Mouse (Mus musculus): ENCODE measurements around the gene T. TPM values are rescaled to one million over a fixed set of nuclear protein-coding genes. Genes with fewer than 3 reads are reported as not detected.

T gene
- total RNA-seq, 2 experiments from 2014 or later = not detected

DNA sequence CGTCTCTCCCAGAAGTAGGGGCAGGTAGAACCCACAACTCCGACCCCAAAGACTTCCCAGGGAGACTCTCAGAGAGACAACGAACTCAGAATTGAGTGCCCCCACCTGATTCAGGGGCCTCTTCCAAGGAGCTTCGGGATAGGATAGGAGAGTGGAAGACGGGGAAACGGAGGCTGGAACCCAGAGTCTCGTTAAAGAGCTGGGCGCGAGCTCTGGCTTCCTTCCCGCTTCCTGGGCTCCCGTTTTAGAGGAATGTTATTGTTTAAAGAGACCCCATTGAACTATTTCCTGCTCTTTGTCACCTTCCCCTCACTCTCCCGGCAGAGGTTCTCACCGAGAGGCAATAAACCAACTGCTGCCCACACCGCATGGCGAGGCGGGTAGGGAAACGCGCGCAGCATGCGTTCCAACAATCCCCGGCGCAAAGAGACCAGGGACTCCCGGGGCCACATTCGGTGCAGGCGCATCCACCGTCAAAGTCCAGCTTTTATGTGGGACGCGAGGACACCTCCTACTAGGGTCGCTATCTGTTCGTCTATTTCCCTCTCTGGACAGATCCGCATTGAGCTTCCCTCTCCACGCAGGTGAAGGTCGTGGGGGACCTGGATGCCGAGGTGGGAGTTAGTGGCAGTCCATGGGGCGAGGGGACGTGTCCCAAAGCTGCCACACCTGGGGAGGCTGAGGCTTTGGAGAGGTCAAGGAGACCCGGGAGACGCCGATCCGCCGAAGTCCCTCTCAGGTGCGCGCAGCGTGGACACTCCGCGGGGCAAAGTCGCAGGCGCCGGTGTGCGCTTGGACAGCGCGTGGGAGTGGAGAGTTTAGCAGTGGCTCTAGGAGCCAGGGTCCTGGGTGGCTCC lies 874 bp upstream of the T start:
- no peak for DNase-seq

GRCm38 (mm10) chr17:8436184-8436583 lies 2.0 kb downstream of the T start:
- no peak for DNase-seq

DNA sequence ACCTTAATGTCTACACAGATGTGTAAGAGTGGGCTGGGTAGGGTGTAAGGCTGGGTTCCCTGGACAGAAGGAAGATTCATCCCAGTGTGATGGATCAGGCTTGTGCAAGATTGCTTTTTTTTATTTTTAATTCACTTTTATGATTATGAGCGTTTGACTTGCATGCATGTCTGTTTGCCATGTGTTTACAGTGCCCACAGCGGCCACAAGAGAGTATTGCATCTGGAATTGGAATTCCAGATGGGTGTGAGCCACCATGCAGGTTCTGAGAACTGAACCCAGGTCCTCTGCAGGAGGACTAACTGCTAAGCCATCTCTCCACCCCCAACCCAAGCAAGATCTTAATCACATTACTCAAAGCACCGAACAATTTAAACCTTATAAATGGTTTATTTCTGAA lies 9.8 kb downstream of the T start:
- no peak for DNase-seq

- DNase-seq = peak; percentile 25
These were observed 13.5 kb downstream of the T start for GRCm38 (mm10) chr17:8447676-8448192.

DNA sequence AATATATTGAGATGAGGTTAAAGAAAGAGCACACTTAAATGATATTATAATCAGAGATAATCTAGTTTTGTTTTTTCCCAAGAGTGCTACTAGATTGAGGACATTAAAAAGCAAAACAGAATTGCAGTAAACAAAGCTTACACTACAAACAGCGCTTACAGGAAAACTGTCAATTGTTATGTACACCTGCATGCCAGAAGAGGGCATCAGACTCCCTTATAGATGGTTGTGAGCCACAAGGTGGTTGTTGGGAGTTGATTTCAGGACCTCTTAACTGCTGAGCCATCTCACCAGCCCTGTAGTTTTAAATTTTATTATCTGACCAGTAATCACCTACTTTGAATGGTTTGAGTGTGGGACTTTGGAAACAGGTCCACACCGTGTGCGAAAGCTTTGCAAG lies 14.1 kb downstream of the T start:
- DNase-seq = no peak

DNA sequence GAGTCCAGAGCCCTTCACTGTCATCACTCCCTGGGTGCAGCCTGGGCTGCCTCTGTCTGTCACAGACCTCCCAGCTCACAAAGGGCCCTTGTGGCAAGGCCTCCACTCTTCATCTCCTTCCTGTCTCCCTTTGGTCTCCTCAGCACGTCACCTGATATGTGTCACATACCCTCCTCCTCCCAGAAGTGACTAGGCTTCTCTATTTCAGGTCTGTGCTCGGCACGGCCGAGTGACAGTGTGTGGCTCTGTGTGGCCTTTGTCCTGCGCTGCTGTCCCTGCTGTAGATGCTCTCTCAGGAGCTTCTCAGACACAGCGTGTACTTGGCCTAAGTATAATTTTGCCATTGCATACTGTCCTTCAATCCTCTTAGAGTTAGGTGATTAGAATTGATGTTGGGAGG lies 21.0 kb downstream of the T start:
- DNase-seq = no peak

DNA sequence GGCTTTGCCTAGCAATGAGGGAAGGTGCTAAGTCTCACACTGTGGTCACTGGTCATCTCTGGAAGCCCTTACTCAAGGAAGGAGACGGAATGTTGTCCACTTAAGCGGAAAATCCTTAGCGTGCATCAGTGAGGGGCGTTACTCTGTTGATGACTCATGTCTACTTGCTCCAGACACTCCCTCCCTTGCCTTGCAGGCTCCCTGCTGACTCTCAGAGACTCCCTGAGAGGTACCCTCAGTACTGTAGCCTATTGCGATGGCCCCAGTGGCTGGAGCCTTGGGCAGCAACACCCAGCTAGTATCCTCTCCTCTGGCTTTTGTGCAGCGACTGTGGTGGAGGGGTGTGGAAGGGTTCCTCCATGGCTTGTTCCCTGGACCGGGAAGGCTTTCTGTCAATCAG lies 21.4 kb downstream of the T start:
- no peak for DNase-seq

GRCm38 (mm10) chr17:8456856-8457460 lies 22.7 kb downstream of the T start:
- DNase-seq = no peak

GRCm38 (mm10) chr17:8461568-8461967 lies 27.3 kb downstream of the T start:
- peak; percentile 53 for DNase-seq

DNA sequence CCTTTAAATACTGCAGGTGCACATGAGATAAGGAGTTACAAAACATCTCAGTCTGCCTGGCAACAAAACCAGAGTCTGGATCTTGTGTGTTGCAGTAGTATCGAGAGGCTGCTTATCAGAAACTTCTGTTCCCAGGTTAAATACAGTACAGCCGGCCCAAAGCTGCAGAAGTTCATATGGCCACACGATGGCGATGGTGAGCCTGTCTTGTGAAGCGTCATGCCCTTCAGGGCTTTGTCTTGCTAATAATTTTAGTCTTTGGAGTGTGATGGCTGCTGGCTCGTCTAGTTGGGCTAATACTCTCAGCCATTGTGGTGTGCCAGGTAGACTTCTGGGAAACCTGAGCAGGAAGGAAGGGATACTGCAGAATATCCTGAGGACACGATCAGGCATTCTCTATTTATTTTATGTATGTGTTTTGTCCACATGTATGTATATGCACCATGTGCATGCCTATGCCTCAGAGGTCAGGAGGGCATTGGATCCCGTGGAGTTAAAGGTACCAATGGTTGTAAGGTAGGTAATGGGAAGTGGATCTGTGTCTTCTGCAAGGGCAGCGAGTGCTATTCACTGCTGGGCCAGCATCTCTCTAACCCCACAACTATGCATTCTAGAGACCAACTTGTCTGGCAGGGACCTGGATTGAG lies 29.4 kb downstream of the T start:
- DNase-seq = peak; percentile 56

GRCm38 (mm10) chr17:8467771-8468170 lies 33.5 kb downstream of the T start:
- no peak for DNase-seq

DNA sequence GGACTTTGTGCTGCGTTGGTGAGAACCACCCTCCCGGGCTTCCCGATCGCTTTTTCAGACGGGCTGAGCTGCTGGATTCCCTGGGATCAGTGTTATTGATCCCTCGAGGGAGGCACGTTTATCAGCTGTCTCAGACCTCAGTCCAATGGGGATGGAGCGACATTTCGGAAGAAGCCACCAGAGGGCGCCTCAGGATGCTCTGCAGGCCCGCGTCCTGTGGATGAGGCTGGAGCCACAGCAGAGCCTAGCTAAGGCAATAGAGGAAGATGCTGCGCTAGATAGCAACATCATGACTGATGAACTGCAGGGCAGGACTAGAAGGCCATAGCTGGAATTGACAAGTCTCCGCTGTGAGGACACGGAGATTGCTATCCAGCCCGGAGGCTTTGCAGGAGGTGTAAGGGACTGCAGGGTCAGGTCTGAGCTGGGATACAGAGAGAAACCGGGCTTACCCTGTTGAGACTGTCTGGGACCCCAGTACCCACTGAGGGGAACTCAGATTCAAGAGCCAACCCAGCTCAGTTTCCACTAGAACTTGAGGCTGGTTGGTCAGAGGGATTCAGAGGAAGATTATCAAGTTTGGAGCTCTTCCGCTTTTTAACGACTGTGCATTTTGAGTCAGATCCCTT lies 34.6 kb downstream of the T start:
- DNase-seq = peak; percentile 90

- no peak for DNase-seq
These were observed 44.3 kb downstream of the T start for GRCm38 (mm10) chr17:8478554-8478953.

DNA sequence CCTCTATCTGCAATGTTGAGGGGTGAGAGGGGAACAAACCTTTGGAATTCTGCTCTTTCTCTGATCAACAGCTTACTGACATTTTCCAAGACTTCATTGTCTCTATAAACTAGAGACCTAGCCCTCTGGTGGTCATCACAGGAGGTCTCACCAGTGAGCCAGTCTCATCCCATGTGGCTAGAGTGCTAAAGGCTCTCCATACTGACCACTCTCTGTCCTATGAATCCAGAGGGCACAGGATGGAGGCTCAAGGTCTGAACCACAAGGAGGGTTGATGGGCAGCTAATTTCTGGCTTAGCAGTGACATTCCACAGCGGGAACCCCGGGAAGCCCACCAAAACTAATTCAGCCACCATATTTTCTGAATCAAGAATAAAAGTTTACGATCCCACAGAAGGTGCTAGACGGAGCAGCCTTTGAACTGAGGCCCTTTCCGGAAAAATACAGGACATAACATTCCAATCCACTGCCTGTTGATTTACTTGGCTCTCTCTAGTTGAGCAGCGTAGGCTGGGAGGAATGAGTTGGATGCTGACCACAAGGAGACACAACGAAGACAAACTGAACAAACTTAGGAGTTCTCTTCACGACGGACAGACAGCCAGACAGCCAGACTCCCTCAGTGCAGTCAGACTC lies 45.4 kb downstream of the T start:
- DNase-seq = no peak

- DNase-seq = no peak
These were observed 47.6 kb downstream of the T start for GRCm38 (mm10) chr17:8481797-8482196.

GRCm38 (mm10) chr17:8482876-8483275 lies 48.7 kb downstream of the T start:
- no peak for DNase-seq

GRCm38 (mm10) chr17:8484246-8484645 lies 50.0 kb downstream of the T start:
- no peak for DNase-seq

- DNase-seq = no peak
These were observed 50.9 kb downstream of the T start for GRCm38 (mm10) chr17:8485146-8485545.

GRCm38 (mm10) chr17:8487824-8488223 lies 53.6 kb downstream of the T start:
- peak; percentile 33 for DNase-seq

DNA sequence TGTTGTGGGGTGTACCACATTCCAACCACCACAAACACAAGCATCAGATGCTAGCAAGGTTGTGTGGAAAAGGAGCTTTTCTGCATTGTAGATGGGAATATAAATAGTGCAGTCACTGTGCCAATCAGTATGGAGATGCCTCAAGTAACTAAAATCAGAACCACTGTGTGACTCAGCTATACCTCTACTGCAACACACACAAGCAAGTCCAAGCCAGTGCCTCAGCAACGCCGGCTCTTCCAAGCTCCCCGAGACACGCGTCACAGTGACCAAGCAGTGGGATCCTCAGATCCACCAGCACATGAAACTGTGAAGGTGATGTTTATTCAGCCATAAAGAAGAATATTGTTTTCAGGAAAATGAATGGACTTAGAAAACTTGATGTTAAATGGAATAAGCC lies 56.7 kb downstream of the T start:
- DNase-seq = no peak
